ENCODE assay signal across 18 mouse cellular contexts in genomic region chr6:147675022-147675733, GRCm38 (mm10).
"Had no signal": no experiment of that assay in that cellular context is flagged by ENCODE, and none has a peak within 500 bp of the region (broad histone marks: within the 10 kb centered on the region; RNA-seq: fewer than 3 reads in every experiment).

No protein-coding gene starts in this region.

- H3K4me3 ChIP-seq: intestine, embryonic 15.5 days; midbrain, embryonic 12.5 days; midbrain, embryonic 15.5 days had no signal

- H3K27ac ChIP-seq: intestine, embryonic 15.5 days; liver, embryonic 14.5 days; macrophage; midbrain, embryonic 12.5 days; midbrain, embryonic 15.5 days had no signal

- DNase-seq: kidney, adult 18-20 months; kidney, adult 9 months; kidney, postnatal 14 days; kidney, postnatal 4 days; left cerebral cortex, postnatal 4 days; liver, postnatal 0 days; lung, embryonic 14.5 days; retina, postnatal 1 day; right cerebral cortex, postnatal 25 days; thymus, adult 2 months; thymus, postnatal 14 days; thymus, postnatal 4 days had no signal

- H3K27me3 ChIP-seq: intestine, embryonic 15.5 days; midbrain, embryonic 15.5 days had no signal

- H3K4me1 ChIP-seq: intestine, embryonic 15.5 days; midbrain, embryonic 12.5 days; midbrain, embryonic 15.5 days had no signal

- H3K9ac ChIP-seq: intestine, embryonic 15.5 days; liver, embryonic 14.5 days; liver, postnatal 0 days; lung, embryonic 14.5 days; midbrain, embryonic 12.5 days; midbrain, embryonic 15.5 days had no signal

- H3K36me3 ChIP-seq: intestine, embryonic 15.5 days; midbrain, embryonic 12.5 days; midbrain, embryonic 15.5 days had no signal

- ATAC-seq: intestine, embryonic 15.5 days; liver, postnatal 0 days; midbrain, embryonic 15.5 days had no signal

- H3K4me2 ChIP-seq: intestine, embryonic 15.5 days; liver, embryonic 11.5 days; lung, embryonic 14.5 days; midbrain, embryonic 12.5 days; midbrain, embryonic 15.5 days had no signal

- H3K9me3 ChIP-seq: intestine, embryonic 15.5 days; midbrain, embryonic 12.5 days; midbrain, embryonic 15.5 days had no signal
